Mouse (Mus musculus): ENCODE data around the gene Zfp827. TPM values are rescaled to one million over a fixed set of nuclear protein-coding genes. Genes with fewer than 3 reads are reported as not detected.
A peak's percentile ranks its signal among the peaks of the same experiment; 100 is the strongest.

Zfp827 gene
- polyA plus RNA-seq, 1 experiment from 2014 or later = 2.9 TPM

DNA sequence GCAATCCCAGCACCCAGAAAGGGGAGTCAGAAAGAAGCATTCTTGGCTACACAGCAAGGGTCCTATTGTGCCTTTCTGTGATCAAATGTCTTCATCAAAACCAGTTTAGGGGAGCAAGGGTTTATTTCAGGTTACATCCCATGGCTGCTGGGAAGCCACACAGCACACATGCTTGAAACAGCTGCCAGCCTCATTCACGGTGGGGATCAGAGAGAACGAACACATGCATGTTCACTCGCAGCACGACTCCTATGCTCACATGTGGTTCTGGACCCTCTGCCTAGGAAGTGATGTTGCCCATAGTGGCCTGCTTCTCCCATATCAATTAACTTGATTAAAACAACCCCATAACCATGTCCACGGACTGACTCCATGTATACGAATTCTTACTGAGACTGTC lies 26.0 kb downstream of the Zfp827 start:
- Histone ChIP-seq H3K4me2 (replicated peaks; ENCODE audit: low read depth) (no peak overlapping the region), H3K27me3 (ENCODE audit: control insufficient read depth, insufficient read depth, low read length) (no peaks in the 10 kb centered on the region), H3K27ac (replicated peaks) (no peak overlapping the region), H3K9ac (ENCODE audit: low read length) (no peak overlapping the region), H3K4me1 (replicated peaks; ENCODE audit: control insufficient read depth, insufficient read depth) (no peaks in the 10 kb centered on the region), H3K4me3 (ENCODE audit: low read depth, low read length) (no peak overlapping the region), H3K9me3 (ENCODE audit: control insufficient read depth, low read length) (no peaks in the 10 kb centered on the region), H3K36me3 (ENCODE audit: control insufficient read depth, insufficient read depth, low read length) (no peaks in the 10 kb centered on the region)
- WGBS = 92% methylated on average over 6 of the region's 6 CpGs
- DNase-seq (ENCODE audit: low spot score) (no peak), ATAC-seq (ENCODE audit: low FRiP score, low TSS enrichment) (no peak)
- TF ChIP-seq EP300 (optimal IDR thresholded peaks at IDR 0.05) (no peak), CTCF (IDR thresholded peaks at IDR 0.05; ENCODE audit: low read depth) (no peak)

DNA sequence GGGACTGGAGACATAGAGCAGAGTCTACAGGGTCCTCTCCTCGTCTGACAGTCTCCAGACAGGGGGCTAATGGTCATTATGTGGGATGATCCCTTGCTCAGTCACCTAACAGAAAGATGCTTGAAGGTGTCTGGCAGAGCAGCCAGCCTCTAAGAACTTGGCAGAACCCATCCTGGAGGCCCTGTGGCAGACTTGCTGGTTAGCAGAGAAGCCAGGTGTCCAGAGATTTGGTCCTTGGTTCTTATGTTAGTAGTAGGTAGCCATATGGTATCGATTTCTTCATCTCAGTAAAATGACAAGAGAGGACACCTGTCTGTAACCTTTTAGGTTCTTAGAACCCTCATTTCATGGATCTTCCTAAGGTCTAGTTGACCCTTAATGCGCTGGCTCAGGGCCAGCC lies 28.9 kb downstream of the Zfp827 start:
- ATAC-seq (ENCODE audit: low FRiP score, low TSS enrichment) = no peak
- WGBS = 84% methylated on average over 3 of the region's 3 CpGs

DNA sequence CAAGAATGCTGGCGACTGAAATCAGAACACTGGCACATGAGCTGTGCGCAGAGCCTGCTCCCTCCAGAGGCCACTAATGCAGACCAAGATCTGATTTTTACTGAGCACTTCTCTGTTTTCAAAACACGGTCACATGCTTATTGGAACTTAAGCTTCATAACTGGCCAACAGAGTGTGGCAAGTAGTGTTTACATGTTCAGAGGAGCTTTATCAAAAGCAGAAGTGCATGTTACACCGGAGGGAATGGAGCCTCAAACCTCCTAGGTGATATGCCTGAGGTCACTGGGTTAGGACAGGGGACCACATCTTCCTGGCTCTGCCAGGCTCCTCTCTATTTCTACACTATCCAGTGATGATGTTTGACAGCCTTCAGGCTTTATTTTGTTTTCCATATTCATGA lies 31.1 kb downstream of the Zfp827 start:
- peak; percentile 24; the same call in 1 of the 2 replicates for TF ChIP-seq CTCF (IDR thresholded peaks at IDR 0.05; ENCODE audit: low read depth)
- TF ChIP-seq EP300 (optimal IDR thresholded peaks at IDR 0.05) = no peak
- Histone ChIP-seq H3K9me3 (ENCODE audit: control insufficient read depth, low read length) (no peaks in the 10 kb centered on the region), H3K4me3 (ENCODE audit: low read depth, low read length) (no peak overlapping the region), H3K27me3 (ENCODE audit: control insufficient read depth, insufficient read depth, low read length) (no peaks in the 10 kb centered on the region), H3K27ac (replicated peaks) (no peak overlapping the region), H3K4me1 (replicated peaks; ENCODE audit: control insufficient read depth, insufficient read depth) (no peaks in the 10 kb centered on the region), H3K9ac (ENCODE audit: low read length) (no peak overlapping the region), H3K4me2 (replicated peaks; ENCODE audit: low read depth) (no peak overlapping the region), H3K36me3 (ENCODE audit: control insufficient read depth, insufficient read depth, low read length) (no peaks in the 10 kb centered on the region; the same call in 1 of the 2 replicates)
- DNase-seq (ENCODE audit: low spot score) (no peak), ATAC-seq (ENCODE audit: low FRiP score, low TSS enrichment) (no peak)
- 58% methylated on average over 4 of the region's 4 CpGs for WGBS

More for the DNA sequence above, 28.9 kb downstream of the Zfp827 start:
- no peak overlapping the region for H3K9ac ChIP-seq (ENCODE audit: low read length)
- TF ChIP-seq CTCF (IDR thresholded peaks at IDR 0.05; ENCODE audit: low read depth) = no peak
- no peak for TF ChIP-seq EP300 (optimal IDR thresholded peaks at IDR 0.05)
- H3K27me3 ChIP-seq (ENCODE audit: control insufficient read depth, insufficient read depth, low read length) = no peaks in the 10 kb centered on the region
- DNase-seq (ENCODE audit: low spot score) = no peak
- no peaks in the 10 kb centered on the region for H3K9me3 ChIP-seq (ENCODE audit: control insufficient read depth, low read length)
- no peak overlapping the region for H3K4me2 ChIP-seq (replicated peaks; ENCODE audit: low read depth)
- H3K36me3 ChIP-seq (ENCODE audit: control insufficient read depth, insufficient read depth, low read length) = no peaks in the 10 kb centered on the region; the same call in 1 of the 2 replicates
- H3K4me3 ChIP-seq (ENCODE audit: low read depth, low read length) = no peak overlapping the region
- no peak overlapping the region for H3K27ac ChIP-seq (replicated peaks)
- H3K4me1 ChIP-seq (replicated peaks; ENCODE audit: control insufficient read depth, insufficient read depth) = no peaks in the 10 kb centered on the region

DNA sequence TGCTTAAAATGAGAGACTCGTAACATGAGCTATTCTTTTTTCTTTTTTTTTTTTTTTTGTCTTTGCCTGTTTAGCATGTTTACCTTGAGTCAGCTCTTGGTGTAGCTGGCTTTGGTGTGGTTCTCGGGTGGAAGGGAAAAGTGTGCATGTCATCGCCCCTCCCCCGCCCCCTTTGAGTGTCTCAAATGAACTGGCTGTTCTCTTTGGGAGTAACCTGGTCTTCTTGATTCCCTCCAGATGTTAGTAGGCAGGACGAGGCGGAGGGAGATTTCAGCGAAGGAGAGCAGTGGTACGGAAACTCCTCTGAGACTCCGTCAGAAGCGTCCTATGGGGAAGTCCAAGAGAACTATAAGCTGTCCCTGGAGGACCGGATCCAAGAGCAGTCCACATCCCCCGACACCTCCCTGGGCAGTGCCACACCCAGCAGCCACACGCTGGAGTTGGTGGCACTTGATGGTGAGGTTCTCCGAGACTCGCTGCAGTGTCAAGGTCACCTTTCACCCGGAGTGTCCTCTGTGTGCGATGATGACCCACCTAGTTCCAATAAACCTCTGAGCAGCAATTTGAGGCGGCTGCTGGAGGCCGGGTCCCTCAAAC lies 31.9 kb downstream of the Zfp827 start:
- no peaks in the 10 kb centered on the region; the same call in 1 of the 2 replicates for H3K36me3 ChIP-seq (ENCODE audit: control insufficient read depth, insufficient read depth, low read length)
- DNase-seq (ENCODE audit: low spot score) (peak; percentile 61), ATAC-seq (ENCODE audit: low FRiP score, low TSS enrichment) (peak; percentile 82)
- H3K4me1 ChIP-seq (replicated peaks; ENCODE audit: control insufficient read depth, insufficient read depth) = no peaks in the 10 kb centered on the region
- no peaks in the 10 kb centered on the region for H3K27me3 ChIP-seq (ENCODE audit: control insufficient read depth, insufficient read depth, low read length)
- whole genome bisulfite sequencing = 68% methylated on average over 19 of the region's 19 CpGs
- H3K27ac ChIP-seq (replicated peaks) = no peak overlapping the region
- H3K9ac ChIP-seq (ENCODE audit: low read length) = no peak overlapping the region
- TF ChIP-seq CTCF (IDR thresholded peaks at IDR 0.05; ENCODE audit: low read depth) = no peak
- TF ChIP-seq EP300 (optimal IDR thresholded peaks at IDR 0.05) = no peak
- no peak overlapping the region for H3K4me3 ChIP-seq (ENCODE audit: low read depth, low read length)
- no peak overlapping the region for H3K4me2 ChIP-seq (replicated peaks; ENCODE audit: low read depth)
- no peaks in the 10 kb centered on the region for H3K9me3 ChIP-seq (ENCODE audit: control insufficient read depth, low read length)

DNA sequence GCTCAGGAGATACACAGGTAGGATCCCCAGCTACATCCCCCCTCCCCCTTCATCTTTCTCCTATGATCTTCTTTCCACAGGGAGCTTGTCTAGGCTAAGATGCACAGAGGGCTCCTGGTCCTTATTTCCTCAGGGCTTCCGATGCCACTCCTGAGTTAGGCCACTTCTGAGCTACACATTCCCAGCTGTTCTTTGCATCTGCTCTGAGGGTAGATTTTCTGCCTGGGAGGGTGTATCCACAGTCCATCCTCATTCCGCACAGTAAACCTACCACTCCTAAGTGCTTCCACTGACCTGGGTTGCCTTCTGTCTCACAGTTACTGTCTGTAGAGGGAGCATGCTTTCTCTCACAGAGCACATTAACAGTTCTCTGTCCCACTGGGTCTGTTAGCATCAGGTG lies 37.7 kb downstream of the Zfp827 start:
- DNase-seq (ENCODE audit: low spot score) (no peak), ATAC-seq (ENCODE audit: low FRiP score, low TSS enrichment) (no peak)
- Histone ChIP-seq H3K4me2 (replicated peaks; ENCODE audit: low read depth) (no peak overlapping the region), H3K27me3 (ENCODE audit: control insufficient read depth, insufficient read depth, low read length) (no peaks in the 10 kb centered on the region), H3K4me1 (replicated peaks; ENCODE audit: control insufficient read depth, insufficient read depth) (no peaks in the 10 kb centered on the region), H3K4me3 (ENCODE audit: low read depth, low read length) (no peak overlapping the region), H3K9me3 (ENCODE audit: control insufficient read depth, low read length) (no peaks in the 10 kb centered on the region), H3K27ac (replicated peaks) (no peak overlapping the region), H3K9ac (ENCODE audit: low read length) (no peak overlapping the region), H3K36me3 (ENCODE audit: control insufficient read depth, insufficient read depth, low read length) (peaks cover 4% of the 10 kb centered on the region; the same call in 1 of the 2 replicates)
- TF ChIP-seq CTCF (IDR thresholded peaks at IDR 0.05; ENCODE audit: low read depth) = no peak
- TF ChIP-seq EP300 (optimal IDR thresholded peaks at IDR 0.05) = no peak
- WGBS = 94% methylated on average over 2 of the region's 2 CpGs

DNA sequence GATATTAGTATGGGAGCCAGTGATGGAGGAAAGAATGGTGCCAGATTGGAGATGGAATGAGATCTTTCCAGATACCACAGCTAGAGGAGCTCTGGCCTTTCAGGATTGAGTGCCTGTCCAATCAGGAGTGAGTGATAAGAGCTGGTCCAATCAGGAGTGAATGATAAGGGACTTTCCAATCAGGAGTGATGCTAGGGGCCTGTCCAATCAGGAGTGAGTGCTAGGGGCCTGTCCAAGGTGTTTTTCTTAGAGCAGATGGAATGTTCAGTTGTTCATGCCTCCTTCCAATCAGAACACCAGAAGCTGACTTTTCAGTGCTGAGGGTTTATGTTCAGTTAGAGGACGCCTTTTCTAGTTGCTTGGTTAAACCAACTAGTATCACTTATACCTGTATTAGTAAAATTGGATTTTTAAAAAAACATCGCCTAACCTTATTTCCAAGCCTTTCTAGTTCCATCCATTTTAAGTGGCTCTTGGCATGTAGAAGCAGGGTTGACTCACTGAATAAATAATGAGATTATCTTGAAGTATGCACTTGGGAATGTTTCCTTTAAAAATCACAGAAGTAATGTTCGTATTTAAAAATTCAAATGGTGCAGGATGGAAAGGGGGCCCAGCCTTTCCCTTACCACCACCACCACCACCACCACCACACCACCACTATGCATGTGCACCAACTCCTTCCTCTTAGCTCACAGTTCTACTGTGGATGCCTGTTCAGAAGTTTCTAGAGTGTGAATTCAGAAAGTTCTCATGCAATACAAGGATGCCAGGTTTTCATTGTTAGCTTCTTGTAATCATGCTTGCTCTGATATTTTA lies 39.8 kb downstream of the Zfp827 start:
- ATAC-seq (ENCODE audit: low FRiP score, low TSS enrichment) (0 out of 2 replicates have a peak, but pooled peaks have one; percentile 54), DNase-seq (ENCODE audit: low spot score) (no peak)
- Histone ChIP-seq H3K9me3 (ENCODE audit: control insufficient read depth, low read length) (no peaks in the 10 kb centered on the region), H3K4me3 (ENCODE audit: low read depth, low read length) (no peak overlapping the region), H3K4me1 (replicated peaks; ENCODE audit: control insufficient read depth, insufficient read depth) (no peaks in the 10 kb centered on the region), H3K27ac (replicated peaks) (no peak overlapping the region), H3K9ac (ENCODE audit: low read length) (no peak overlapping the region), H3K27me3 (ENCODE audit: control insufficient read depth, insufficient read depth, low read length) (no peaks in the 10 kb centered on the region), H3K4me2 (replicated peaks; ENCODE audit: low read depth) (no peak overlapping the region), H3K36me3 (ENCODE audit: control insufficient read depth, insufficient read depth, low read length) (0 out of 2 replicates have a peak, but pooled peaks cover 4% of the 10 kb centered on the region)
- 45% methylated on average over 3 of the region's 3 CpGs for WGBS
- TF ChIP-seq EP300 (optimal IDR thresholded peaks at IDR 0.05) (no peak), CTCF (IDR thresholded peaks at IDR 0.05; ENCODE audit: low read depth) (no peak)
